Mouse (Mus musculus) layer of hippocampus, adult 2 months (tissue): ENCODE data around the gene Usp40. TPM values are rescaled to one million over a fixed set of nuclear protein-coding genes. Genes with fewer than 3 reads are reported as not detected.
"Not testable (repeated sequence)": the region's sequence is repeated elsewhere in the genome, so short reads cannot be mapped to it uniquely, and the experiment has no call there.

Source experiments
- DNase-seq, 2 experiments: peaks; one replicate each; pipeline ENCODE4 v3.0.0; 2022; ENCODE audit warnings: low spot score in 2 of 2
- H3K27ac ChIP-seq: fragments of 200-600 bp; 2 replicates; pipeline ENCODE4 v1.8.1; 2022
- H3K4me3 ChIP-seq: fragments of 200-600 bp; 2 replicates; pipeline ENCODE4 v1.8.1; 2022; ENCODE audit warnings: mild to moderate bottlenecking
- CTCF ChIP-seq: fragments of 200-600 bp; conservative IDR thresholded peaks from 2 replicates; pipeline ENCODE4 v1.8.1; 2022; ENCODE audit warnings: antibody characterized with exemption, mild to moderate bottlenecking, moderate library complexity
- long read RNA-seq, 2 experiments: library from polyadenylated mRNA; stranded (forward); transcript quantifications; one replicate each; pipeline ENCODE4 v2.0.0; 2021; ENCODE audit warnings: borderline mapping rate in 2 of 2
- total RNA-seq, 2 experiments: library from RNA; stranded (reverse); gene quantifications; 2 replicates each; pipeline ENCODE4 v1.2.3; 2021

The Usp40 gene
- 10 to 100 TPM; 22.9 to 26.7 TPM for total RNA-seq
- long read RNA-seq, experiment 1, partial matches to known transcripts: 1 of 6 reads
- long read RNA-seq, experiment 1, other reads (novel, unspliced or antisense): 4 of 6 reads
- long read RNA-seq, experiment 2, partial matches to known transcripts: 3 of 12 reads
- long read RNA-seq, experiment 2, other reads (novel, unspliced or antisense): 7 of 12 reads

DNA sequence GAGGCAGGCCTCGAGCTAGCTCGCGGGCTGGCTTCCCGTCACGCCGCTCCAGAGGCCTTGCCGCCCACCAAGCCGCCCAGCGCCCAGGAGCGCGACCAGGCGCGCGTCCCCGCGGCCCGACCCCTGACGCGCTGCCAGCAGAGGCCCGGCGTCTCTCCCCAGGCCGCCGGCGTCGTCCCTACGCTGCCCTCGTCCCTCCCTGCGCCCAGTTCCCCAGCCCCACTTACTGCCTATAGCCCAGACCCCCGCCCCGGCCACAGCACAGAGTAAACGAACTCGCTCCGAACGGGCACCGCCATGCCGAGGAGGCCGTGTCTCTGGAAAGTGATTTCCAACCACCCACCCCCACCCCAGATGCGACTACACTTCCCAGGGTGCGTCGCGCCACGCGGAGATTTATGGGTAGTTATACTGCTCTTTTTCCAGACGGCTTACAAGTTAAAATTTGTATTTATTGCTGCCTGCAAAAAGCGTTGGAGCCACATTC, at the start of gene Usp40:
Gene Usp40, minus strand, starts transcription at position 341 of the 487 bp plus-strand sequence.
- H3K27ac ChIP-seq: peak within 1 kb of the TSS; percentile 96
- no peak for TF ChIP-seq CTCF
- DNase-seq: peak; percentile 48 to 68
- peak within 1 kb of the TSS; percentile 70 for H3K4me3 ChIP-seq

- no peak within 1 kb of the TSS for H3K27ac ChIP-seq
- TF ChIP-seq CTCF: no peak
- no peak for DNase-seq
- H3K4me3 ChIP-seq: no peak within 1 kb of the TSS
Observed at GRCm38 (mm10) chr1:88055088-88055487, 46.7 kb upstream of the Usp40 start, which contains the start of gene Ugt1a10. TSS of gene Ugt1a10 (plus strand) at chr1:88055388.

DNA sequence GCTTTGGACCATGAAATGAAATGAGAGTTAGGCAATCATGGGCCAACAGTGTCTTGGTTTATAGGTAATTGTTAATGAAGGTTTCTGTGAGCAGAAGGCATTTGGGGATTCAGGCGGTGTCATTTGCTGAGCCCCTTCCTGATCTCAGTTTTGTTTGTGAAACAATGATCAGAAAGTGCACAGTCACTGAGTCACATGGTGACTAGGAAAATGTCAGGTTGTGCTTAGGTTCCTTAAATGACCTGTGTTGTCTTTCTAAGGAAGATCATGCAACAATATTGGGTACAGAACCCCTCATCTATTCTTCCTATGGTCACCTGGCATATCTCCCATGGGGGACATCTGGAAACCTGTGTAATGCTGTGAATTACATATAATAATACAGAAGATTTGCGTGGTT, 39.1 kb upstream of the Usp40 start:
- not testable (repeated sequence) for DNase-seq, H3K4me3 ChIP-seq, H3K27ac ChIP-seq

DNA sequence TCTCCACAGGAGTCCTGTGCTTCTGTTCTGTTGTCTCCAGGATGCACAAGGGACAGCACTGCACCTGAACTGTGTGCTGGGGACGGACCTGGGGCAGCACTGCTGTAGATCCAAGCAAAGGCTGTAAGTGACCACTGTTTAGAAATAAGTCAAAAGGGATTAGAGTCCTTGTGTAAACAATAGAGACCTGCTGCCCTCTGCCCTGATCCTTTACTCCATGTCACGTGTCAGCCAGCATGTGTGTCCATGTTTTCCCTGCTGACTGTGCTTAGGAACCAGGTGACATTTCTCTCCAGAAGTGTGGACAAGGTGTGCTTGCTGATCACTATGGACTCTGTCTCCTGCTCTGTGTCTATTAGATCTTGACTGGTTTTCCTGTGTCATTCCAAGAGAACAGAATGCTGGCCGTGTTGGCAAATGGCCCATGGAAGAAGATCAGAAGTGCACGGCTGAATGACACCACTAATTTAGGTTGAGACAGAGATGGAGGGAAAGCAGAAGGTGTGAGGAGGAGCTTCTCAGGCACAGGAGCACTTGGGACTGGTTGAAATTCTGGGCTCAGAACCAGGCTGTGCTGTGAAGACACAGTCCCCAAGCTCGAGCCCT, 36.6 kb upstream of the Usp40 start:
- not testable (repeated sequence) for H3K27ac ChIP-seq, H3K4me3 ChIP-seq, DNase-seq

- H3K4me3 ChIP-seq, DNase-seq, H3K27ac ChIP-seq: not testable (repeated sequence)
Observed at GRCm38 (mm10) chr1:88043044-88043443, 34.7 kb upstream of the Usp40 start.

- H3K27ac ChIP-seq, DNase-seq, H3K4me3 ChIP-seq: not testable (repeated sequence)
Observed at GRCm38 (mm10) chr1:88025244-88025643, 16.9 kb upstream of the Usp40 start.

DNA sequence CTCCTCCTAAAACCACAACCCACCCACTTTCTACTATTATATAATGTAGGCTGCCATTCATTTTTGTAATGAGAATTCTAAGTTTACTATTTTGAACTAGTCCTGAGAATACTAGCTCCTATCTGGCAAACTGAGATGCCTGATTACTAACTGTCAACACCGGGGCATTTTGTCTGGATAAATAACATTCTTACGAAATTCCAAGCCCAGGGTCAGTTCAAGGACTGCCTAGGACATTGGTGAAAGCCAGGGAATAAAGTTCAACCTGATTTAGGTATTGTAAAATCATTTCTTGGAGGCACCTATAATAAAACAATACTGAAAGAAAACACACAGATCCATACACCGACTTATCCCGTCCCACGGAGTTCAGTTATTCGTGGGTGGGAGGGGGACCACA, 7.0 kb upstream of the Usp40 start:
- H3K4me3 ChIP-seq: no peak overlapping the region
- DNase-seq: no peak
- no peak overlapping the region for H3K27ac ChIP-seq
- TF ChIP-seq CTCF: no peak

GRCm38 (mm10) chr1:88014671-88015070, 6.3 kb upstream of the Usp40 start:
- no peak for DNase-seq
- Histone ChIP-seq H3K4me3 (no peak overlapping the region), H3K27ac (no peak overlapping the region)
- no peak for TF ChIP-seq CTCF

DNA sequence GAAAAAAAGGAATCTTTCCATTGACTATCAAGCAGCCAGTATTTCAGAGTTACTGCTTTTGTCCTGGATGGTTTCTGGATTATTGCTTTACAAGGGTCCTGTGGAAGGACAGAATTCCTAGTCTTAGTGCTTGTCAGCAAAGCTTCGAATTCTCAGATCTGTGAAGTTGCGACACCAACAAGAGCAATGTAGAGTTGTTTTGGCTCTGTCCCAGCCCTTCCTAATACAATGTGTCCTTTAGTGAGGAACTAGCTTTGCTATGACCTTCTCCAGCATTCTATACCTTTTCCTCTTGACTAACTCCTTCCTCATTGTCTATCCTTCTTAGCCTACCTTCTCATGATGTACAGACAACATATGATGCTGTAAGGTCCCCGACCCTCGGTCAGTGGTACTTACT, 5.8 kb upstream of the Usp40 start:
- no peak for DNase-seq
- H3K27ac ChIP-seq: no peak overlapping the region
- no peak for TF ChIP-seq CTCF

GRCm38 (mm10) chr1:88013726-88014125, 5.4 kb upstream of the Usp40 start:
- H3K4me3 ChIP-seq: no peak overlapping the region

More for the DNA sequence above, 5.8 kb upstream of the Usp40 start:
- H3K4me3 ChIP-seq: no peak overlapping the region

DNA sequence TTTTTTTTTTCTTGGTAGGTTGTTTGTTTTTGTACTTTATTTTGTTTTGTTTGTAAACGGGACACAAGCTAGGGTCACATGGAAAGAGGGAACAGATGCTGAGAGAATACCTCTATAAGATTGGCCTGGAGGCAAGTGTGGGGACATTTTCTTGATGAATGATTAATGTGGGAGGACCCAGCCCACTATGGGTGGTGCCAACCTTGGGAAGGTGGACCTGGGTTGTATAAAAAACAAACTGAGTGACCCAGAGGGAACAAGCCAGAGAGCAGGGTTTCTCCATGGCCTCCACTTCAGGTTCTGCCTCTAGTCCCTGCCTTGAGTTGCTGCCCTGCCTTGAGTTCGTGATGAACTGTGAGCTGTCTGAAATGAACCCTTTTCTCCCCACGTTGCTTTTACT, 1.2 kb upstream of the Usp40 start:
- no peak for TF ChIP-seq CTCF
- DNase-seq: no peak
- Histone ChIP-seq H3K27ac (no peak overlapping the region), H3K4me3 (no peak overlapping the region)

More at GRCm38 (mm10) chr1:88013726-88014125, 5.4 kb upstream of the Usp40 start:
- no peak for DNase-seq
- TF ChIP-seq CTCF: no peak
- no peak overlapping the region for H3K27ac ChIP-seq

- Histone ChIP-seq H3K27ac (peak overlapping the region; percentile 96), H3K4me3 (peak overlapping the region; percentile 70)
- TF ChIP-seq CTCF: no peak
- DNase-seq: no peak
Observed at GRCm38 (mm10) chr1:88008735-88009134, 384 bp upstream of the Usp40 start.

- no peak for TF ChIP-seq CTCF
- peak overlapping the region; percentile 70 for H3K4me3 ChIP-seq
- peak overlapping the region; percentile 96 for H3K27ac ChIP-seq
- DNase-seq: no peak
Observed at GRCm38 (mm10) chr1:88007692-88008210, 600 bp downstream of the Usp40 start.

- no peak for DNase-seq
- Histone ChIP-seq H3K27ac (no peak overlapping the region), H3K4me3 (no peak overlapping the region)
- no peak for TF ChIP-seq CTCF
Observed at GRCm38 (mm10) chr1:87992716-87993115, 15.6 kb downstream of the Usp40 start.
